Mouse (Mus musculus) heart, adult 2 months (tissue): ENCODE measurements at regions not wholly inside any gene's neighbourhood (a gene's known extent, or its start where the extent isn't known, plus 50 kb on each side); places are given as distances from the start of the nearest gene placed in this dataset.

Experiments used
- CTCF ChIP-seq: fragments of 200-600 bp; IDR thresholded peaks from 2 replicates; pipeline ENCODE4 v1.8.1; 2022; ENCODE audit warnings: antibody characterized with exemption, mild to moderate bottlenecking, moderate library complexity
- EP300 ChIP-seq: fragments of 200-500 bp; IDR thresholded peaks from 2 replicates; pipeline ENCODE4 v1.6.1; 2011; ENCODE audit warnings: low read depth, low read length, control low read depth; ENCODE audit not compliant: insufficient read depth
- POLR2A ChIP-seq: fragments of 200-500 bp; IDR thresholded peaks from 2 replicates; pipeline ENCODE4 v1.6.1; 2011; ENCODE audit warnings: mild to moderate bottlenecking, low read depth, low read length, control low read depth; ENCODE audit not compliant: insufficient read depth

DNA sequence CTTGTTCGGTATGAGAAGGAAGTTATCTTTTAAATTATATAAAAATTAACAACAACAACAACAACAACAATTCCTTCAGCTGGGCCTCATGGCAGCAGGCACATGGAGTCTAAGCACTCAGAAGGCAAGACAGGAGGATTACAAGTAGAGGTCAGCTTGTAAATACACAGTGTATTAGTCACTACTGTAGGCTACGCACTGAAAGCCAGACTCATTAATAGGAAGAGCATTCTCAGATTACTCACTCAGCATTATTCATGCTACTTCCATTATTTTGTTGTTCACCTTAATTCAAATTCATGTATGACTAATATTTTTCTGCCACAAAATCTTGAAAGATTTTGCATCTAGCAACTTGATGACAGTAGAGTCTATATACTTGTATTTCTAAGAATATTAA, 831.6 kb downstream of the Ttll7 start:
- TF ChIP-seq CTCF (no peak), POLR2A (no peak), EP300 (no peak)
